Mouse (Mus musculus): Measurements from ENCODE around the gene Klhl42. TPM values are rescaled to one million over a fixed set of nuclear protein-coding genes. Genes with fewer than 3 reads are reported as not detected.
A peak's percentile ranks its signal among the peaks of the same experiment; 100 is the strongest.

Klhl42 gene
- polyA plus RNA-seq, 1 experiment = 4.6 TPM

DNA sequence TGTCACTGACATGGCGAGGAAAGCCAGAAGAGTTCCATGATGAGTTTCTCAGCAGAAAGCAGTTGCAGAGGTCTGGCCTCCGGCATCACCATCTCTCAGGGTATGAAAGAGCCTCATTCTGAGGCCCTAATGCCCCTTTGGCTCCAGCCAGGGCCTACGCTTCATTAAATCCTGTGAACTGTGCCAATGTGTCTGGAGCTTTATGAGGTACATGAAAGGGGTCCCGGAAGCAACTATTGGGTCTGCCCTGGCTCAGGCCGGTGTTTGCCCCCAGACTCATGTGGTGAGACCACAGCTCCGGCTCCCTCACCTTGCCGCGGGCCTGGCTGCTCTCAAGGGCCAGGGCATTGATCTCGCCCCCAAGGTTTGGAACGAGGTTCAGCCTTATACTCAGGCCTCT lies 36.1 kb downstream of the Klhl42 start:
- Histone ChIP-seq H3K79me3 (ENCODE audit: low read depth) (no peaks in the 10 kb centered on the region), H3K27me3 (ENCODE audit: control insufficient read depth, insufficient read depth, insufficient read length) (no peaks in the 10 kb centered on the region), H3K4me3 (ENCODE audit: insufficient read depth, poor library complexity, severe bottlenecking) (no peak overlapping the region), H3ac (ENCODE audit: control insufficient read depth, insufficient read length, low read depth) (no peak overlapping the region), H3K79me2 (ENCODE audit: control insufficient read depth, insufficient read depth) (no peaks in the 10 kb centered on the region), H3K36me3 (ENCODE audit: control insufficient read depth, insufficient read depth) (no peaks in the 10 kb centered on the region)
- TF ChIP-seq MYOD1 (IDR thresholded peaks at IDR 0.05; ENCODE audit: control insufficient read depth, insufficient read length, low read depth) (no peak), MYOG (IDR thresholded peaks at IDR 0.05; ENCODE audit: control insufficient read depth, extremely low read depth, insufficient read length) (no peak), CEBPB (IDR thresholded peaks at IDR 0.05; ENCODE audit: low read depth) (no peak), MAX (IDR thresholded peaks at IDR 0.05) (no peak), USF1 (IDR thresholded peaks at IDR 0.05; ENCODE audit: low read depth) (no peak), FOSL1 (IDR thresholded peaks at IDR 0.05; ENCODE audit: insufficient read depth, low read length, poor library complexity, severe bottlenecking) (no peak), CTCF (IDR thresholded peaks at IDR 0.05; ENCODE audit: control insufficient read depth, insufficient read depth, insufficient read length) (no peak)

DNA sequence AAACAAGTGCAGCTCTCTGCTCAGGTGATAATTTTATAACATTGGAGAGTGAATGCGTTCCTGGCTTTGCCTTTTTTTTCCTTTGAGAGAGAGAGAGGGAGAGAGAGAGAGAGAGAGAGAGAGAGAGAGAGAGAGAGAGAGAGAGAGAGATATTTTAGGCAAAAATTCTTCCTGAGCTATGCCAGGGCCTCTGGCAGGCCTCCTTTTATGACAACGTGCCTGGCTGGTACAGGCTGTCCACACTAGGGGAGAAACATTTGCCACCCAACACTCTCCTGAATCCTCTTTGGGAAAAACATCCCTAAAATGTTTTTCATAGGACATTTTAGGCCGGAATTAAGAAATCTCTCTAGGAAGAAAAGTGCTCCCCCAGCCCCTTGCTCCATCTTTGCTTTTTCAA lies 47.1 kb downstream of the Klhl42 start:
- Histone ChIP-seq H3K36me3 (ENCODE audit: control insufficient read depth, insufficient read depth) (no peaks in the 10 kb centered on the region), H3K79me3 (ENCODE audit: low read depth) (no peaks in the 10 kb centered on the region), H3K79me2 (ENCODE audit: control insufficient read depth, insufficient read depth) (no peaks in the 10 kb centered on the region), H3ac (ENCODE audit: control insufficient read depth, insufficient read length, low read depth) (no peak overlapping the region), H3K27me3 (ENCODE audit: control insufficient read depth, insufficient read depth, insufficient read length) (no peaks in the 10 kb centered on the region), H3K4me3 (ENCODE audit: insufficient read depth, poor library complexity, severe bottlenecking) (no peak overlapping the region)
- no peak for TF ChIP-seq CEBPB (IDR thresholded peaks at IDR 0.05; ENCODE audit: low read depth)
- TF ChIP-seq MYOG (IDR thresholded peaks at IDR 0.05; ENCODE audit: control insufficient read depth, extremely low read depth, insufficient read length) = no peak

DNA sequence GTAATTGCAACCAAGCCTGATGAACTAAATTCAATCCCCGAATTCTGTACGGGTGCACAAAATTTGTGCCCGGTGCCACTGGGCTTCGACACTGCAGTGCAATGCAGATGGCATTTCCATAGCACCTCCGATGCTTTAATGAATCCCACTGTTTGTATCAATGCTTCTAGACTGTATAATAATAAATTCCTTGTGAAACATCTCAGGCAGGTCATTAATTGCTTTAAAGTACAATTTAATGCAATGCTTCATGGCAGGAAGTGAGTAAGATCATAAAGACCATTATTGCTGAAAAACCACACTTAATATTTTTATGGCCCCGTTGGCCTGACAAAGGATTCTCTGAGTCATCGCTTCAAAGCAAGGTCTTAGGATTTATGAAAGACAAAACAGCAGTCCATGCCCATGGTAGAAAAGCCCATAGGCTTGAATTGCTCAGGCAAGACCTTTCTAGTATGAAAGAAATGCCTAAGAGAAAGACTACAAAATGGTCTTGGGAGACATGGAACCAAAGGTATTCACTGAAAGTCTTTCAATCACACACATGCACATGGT lies 49.5 kb downstream of the Klhl42 start:
- no peaks in the 10 kb centered on the region for H3K79me3 ChIP-seq (ENCODE audit: low read depth)
- H3K79me2 ChIP-seq (ENCODE audit: control insufficient read depth, insufficient read depth) = no peaks in the 10 kb centered on the region
- no peaks in the 10 kb centered on the region for H3K36me3 ChIP-seq (ENCODE audit: control insufficient read depth, insufficient read depth)
- H3K4me3 ChIP-seq (ENCODE audit: insufficient read depth, poor library complexity, severe bottlenecking) = no peak overlapping the region
- no peak overlapping the region for H3ac ChIP-seq (ENCODE audit: control insufficient read depth, insufficient read length, low read depth)
- TF ChIP-seq CTCF (IDR thresholded peaks at IDR 0.05; ENCODE audit: control insufficient read depth, insufficient read depth, insufficient read length) = no peak
- TF ChIP-seq MYOG (IDR thresholded peaks at IDR 0.05; ENCODE audit: control insufficient read depth, extremely low read depth, insufficient read length) = no peak
- TF ChIP-seq CEBPB (IDR thresholded peaks at IDR 0.05; ENCODE audit: low read depth) = no peak
- no peak for TF ChIP-seq MAX (IDR thresholded peaks at IDR 0.05)
- no peak for TF ChIP-seq USF1 (IDR thresholded peaks at IDR 0.05; ENCODE audit: low read depth)
- TF ChIP-seq FOSL1 (IDR thresholded peaks at IDR 0.05; ENCODE audit: insufficient read depth, low read length, poor library complexity, severe bottlenecking) = peak; percentile 8
- TF ChIP-seq MYOD1 (IDR thresholded peaks at IDR 0.05; ENCODE audit: control insufficient read depth, insufficient read length, low read depth) = no peak
- H3K27me3 ChIP-seq (ENCODE audit: control insufficient read depth, insufficient read depth, insufficient read length) = no peaks in the 10 kb centered on the region

DNA sequence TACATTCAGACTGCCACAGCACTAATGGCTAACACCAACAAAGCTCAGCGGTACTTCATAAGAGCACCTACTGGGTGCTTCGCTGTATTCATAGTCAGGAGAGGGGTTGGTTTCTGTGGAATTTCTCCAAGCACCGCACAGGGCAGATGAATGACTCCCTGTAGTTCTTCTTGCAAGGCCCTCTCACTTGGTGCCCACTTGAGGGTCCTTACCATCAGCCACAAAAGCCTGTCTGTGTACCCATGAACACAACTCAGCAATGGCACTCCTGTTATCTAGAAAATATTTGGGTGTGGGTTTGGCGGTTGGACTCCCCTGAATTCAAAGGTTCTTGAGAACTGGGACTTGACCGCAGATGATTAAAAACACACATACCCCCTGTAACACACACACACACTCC lies 53.5 kb downstream of the Klhl42 start:
- H3K79me3 ChIP-seq (ENCODE audit: low read depth) = no peaks in the 10 kb centered on the region
- TF ChIP-seq CEBPB (IDR thresholded peaks at IDR 0.05; ENCODE audit: low read depth) (no peak), CTCF (IDR thresholded peaks at IDR 0.05; ENCODE audit: control insufficient read depth, insufficient read depth, insufficient read length) (no peak), MAX (IDR thresholded peaks at IDR 0.05) (no peak), MYOG (IDR thresholded peaks at IDR 0.05; ENCODE audit: control insufficient read depth, extremely low read depth, insufficient read length) (no peak)
- no peak overlapping the region for H3K4me3 ChIP-seq (ENCODE audit: insufficient read depth, poor library complexity, severe bottlenecking)
- H3K27me3 ChIP-seq (ENCODE audit: control insufficient read depth, insufficient read depth, insufficient read length) = no peaks in the 10 kb centered on the region
- H3K36me3 ChIP-seq (ENCODE audit: control insufficient read depth, insufficient read depth) = no peaks in the 10 kb centered on the region
- H3K79me2 ChIP-seq (ENCODE audit: control insufficient read depth, insufficient read depth) = no peaks in the 10 kb centered on the region
- no peak overlapping the region for H3ac ChIP-seq (ENCODE audit: control insufficient read depth, insufficient read length, low read depth)

GRCm38 (mm10) chr6:147145277-147145676 lies 54.1 kb downstream of the Klhl42 start:
- Histone ChIP-seq H3ac (ENCODE audit: control insufficient read depth, insufficient read length, low read depth) (no peak overlapping the region), H3K79me2 (ENCODE audit: control insufficient read depth, insufficient read depth) (no peaks in the 10 kb centered on the region), H3K79me3 (ENCODE audit: low read depth) (no peaks in the 10 kb centered on the region), H3K36me3 (ENCODE audit: control insufficient read depth, insufficient read depth) (no peaks in the 10 kb centered on the region), H3K4me3 (ENCODE audit: insufficient read depth, poor library complexity, severe bottlenecking) (no peak overlapping the region), H3K27me3 (ENCODE audit: control insufficient read depth, insufficient read depth, insufficient read length) (no peaks in the 10 kb centered on the region)
- peak; percentile 74 for TF ChIP-seq MYOD1 (IDR thresholded peaks at IDR 0.05; ENCODE audit: control insufficient read depth, insufficient read length, low read depth)
- TF ChIP-seq USF1 (IDR thresholded peaks at IDR 0.05; ENCODE audit: low read depth) = no peak

DNA sequence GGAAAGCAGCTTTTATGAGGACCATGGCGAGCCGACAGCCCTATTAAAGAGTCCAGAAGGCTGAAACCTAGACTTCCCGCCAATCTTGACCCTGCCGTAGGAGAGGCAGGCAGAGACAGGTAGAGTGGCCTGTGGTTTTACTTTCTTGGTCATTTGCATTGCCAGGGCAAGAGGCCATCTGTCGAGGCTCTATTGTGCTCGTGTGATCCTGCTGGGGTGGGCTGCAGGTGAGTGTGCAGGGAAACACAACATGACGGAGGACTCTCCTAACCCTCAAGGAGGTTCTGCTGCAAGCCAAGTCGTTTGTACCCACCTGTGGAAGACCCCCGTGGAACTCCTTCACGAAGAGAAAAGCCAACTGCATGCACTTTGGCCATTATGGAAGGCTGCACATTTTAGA lies 54.6 kb downstream of the Klhl42 start:
- H3K4me3 ChIP-seq (ENCODE audit: insufficient read depth, poor library complexity, severe bottlenecking) = no peak overlapping the region
- no peaks in the 10 kb centered on the region for H3K27me3 ChIP-seq (ENCODE audit: control insufficient read depth, insufficient read depth, insufficient read length)
- TF ChIP-seq CEBPB (IDR thresholded peaks at IDR 0.05; ENCODE audit: low read depth) (no peak), FOSL1 (IDR thresholded peaks at IDR 0.05; ENCODE audit: insufficient read depth, low read length, poor library complexity, severe bottlenecking) (no peak), MYOG (IDR thresholded peaks at IDR 0.05; ENCODE audit: control insufficient read depth, extremely low read depth, insufficient read length) (no peak), CTCF (IDR thresholded peaks at IDR 0.05; ENCODE audit: control insufficient read depth, insufficient read depth, insufficient read length) (no peak), MYOD1 (IDR thresholded peaks at IDR 0.05; ENCODE audit: control insufficient read depth, insufficient read length, low read depth) (no peak), USF1 (IDR thresholded peaks at IDR 0.05; ENCODE audit: low read depth) (no peak), MAX (IDR thresholded peaks at IDR 0.05) (no peak)
- no peak overlapping the region for H3ac ChIP-seq (ENCODE audit: control insufficient read depth, insufficient read length, low read depth)
- H3K79me2 ChIP-seq (ENCODE audit: control insufficient read depth, insufficient read depth) = no peaks in the 10 kb centered on the region
- H3K79me3 ChIP-seq (ENCODE audit: low read depth) = no peaks in the 10 kb centered on the region
- H3K36me3 ChIP-seq (ENCODE audit: control insufficient read depth, insufficient read depth) = no peaks in the 10 kb centered on the region

All from C2C12 (cell line).